In the genomic region with DNA sequence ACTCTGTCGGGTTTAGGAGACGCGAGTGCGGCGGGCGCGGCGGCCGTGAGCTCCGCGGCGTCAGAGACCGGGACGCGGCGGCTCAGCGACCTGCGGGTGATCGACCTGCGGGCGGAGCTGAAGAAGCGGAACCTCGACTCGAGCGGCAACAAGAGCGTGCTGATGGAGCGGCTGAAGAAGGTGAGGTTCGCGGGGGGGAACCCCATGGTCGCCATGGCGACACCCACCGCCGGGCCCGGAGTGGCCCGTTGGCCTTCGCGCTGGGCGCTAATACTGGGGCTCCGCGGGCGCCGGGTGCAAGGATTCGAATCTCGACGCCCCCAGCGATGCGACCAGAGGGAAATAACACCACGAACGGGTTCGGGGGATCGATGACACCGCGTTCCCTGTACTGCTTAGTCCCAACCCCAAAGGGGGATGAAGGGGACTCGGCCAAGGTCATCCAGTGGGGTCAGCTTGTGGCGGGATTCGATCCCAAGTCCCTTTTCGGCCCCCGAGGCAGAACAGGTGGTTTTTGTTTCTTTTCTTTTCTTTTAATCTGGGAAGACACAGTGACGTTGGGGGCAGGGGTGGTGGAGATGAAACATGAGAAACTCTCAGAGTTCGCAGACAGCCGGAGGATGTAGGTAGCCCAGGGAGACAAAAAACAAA, we compare ENCODE assay signal across 8 mouse cellular contexts. TPM values are rescaled to one million over a fixed set of nuclear protein-coding genes. Genes with fewer than 3 reads are reported as not detected.
DNase-seq lines count a peak whose midpoint lies in the region; ATAC-seq and TF ChIP-seq lines count a peak whose summit lies in the region.

No protein-coding gene starts in this region.

- no peak for TF ChIP-seq CTCF in heart, postnatal 0 days (IDR thresholded peaks at IDR 0.05; ENCODE audit: low read depth)

- DNase-seq in adrenal gland, adult 18-20 months (ENCODE audit: low spot score in 2 of 2) = peak; percentile 57 to 61
- no peak for DNase-seq in adrenal gland, adult 8-10 months
- DNase-seq in MN1 (ENCODE audit: low spot score) = peak; percentile 68
- no peak for DNase-seq in heart, postnatal 0 days (ENCODE audit: low spot score)
- DNase-seq in midbrain, embryonic 14.5 days = peak; percentile 68
- DNase-seq in spleen, postnatal 36 days (ENCODE audit: low spot score in 2 of 2) = peak; percentile 54 to 57

- WGBS in embryonic facial prominence, embryonic 13.5 days = under 1% methylated on average over 61 of the region's 61 CpGs
- WGBS in heart, postnatal 0 days = under 1% methylated on average over 61 of the region's 61 CpGs
- under 1% methylated on average over 61 of the region's 61 CpGs for WGBS in limb, embryonic 13.5 days
- under 1% methylated on average over 61 of the region's 61 CpGs for WGBS in midbrain, embryonic 14.5 days

- H3K4me1 ChIP-seq in embryonic facial prominence, embryonic 13.5 days = peaks cover 49% of the 10 kb centered on the region
- peaks cover 21% of the 10 kb centered on the region for H3K4me1 ChIP-seq in heart, postnatal 0 days (ENCODE audit: control insufficient read depth, insufficient read depth)
- peaks cover 54% of the 10 kb centered on the region for H3K4me1 ChIP-seq in limb, embryonic 13.5 days
- peaks cover 37% of the 10 kb centered on the region for H3K4me1 ChIP-seq in midbrain, embryonic 14.5 days (ENCODE audit: control insufficient read depth, insufficient read depth, low read length)

- H3K4me3 ChIP-seq in embryonic facial prominence, embryonic 13.5 days = peak overlapping the region; percentile 90
- peak overlapping the region; percentile 93 for H3K4me3 ChIP-seq in heart, postnatal 0 days (ENCODE audit: low read depth, low read length)
- peak overlapping the region; percentile 92 for H3K4me3 ChIP-seq in limb, embryonic 13.5 days
- peak overlapping the region; percentile 93 for H3K4me3 ChIP-seq in midbrain, embryonic 14.5 days (replicated peaks; ENCODE audit: low read depth, low read length)

- no peak for TF ChIP-seq EP300 in heart, postnatal 0 days (IDR thresholded peaks at IDR 0.05; ENCODE audit: low read depth)

- H3K27me3 ChIP-seq in embryonic facial prominence, embryonic 13.5 days = no peaks in the 10 kb centered on the region
- no peaks in the 10 kb centered on the region for H3K27me3 ChIP-seq in heart, postnatal 0 days (ENCODE audit: control insufficient read depth, insufficient read depth, low read length)
- no peaks in the 10 kb centered on the region for H3K27me3 ChIP-seq in limb, embryonic 13.5 days
- no peaks in the 10 kb centered on the region for H3K27me3 ChIP-seq in midbrain, embryonic 14.5 days (ENCODE audit: control insufficient read depth, insufficient read depth, low read length)

- H3K4me2 ChIP-seq in embryonic facial prominence, embryonic 13.5 days = peak overlapping the region; percentile 71
- H3K4me2 ChIP-seq in heart, postnatal 0 days (ENCODE audit: low read depth, low read length) = peak overlapping the region; percentile 67
- H3K4me2 ChIP-seq in limb, embryonic 13.5 days (replicated peaks) = peak overlapping the region; percentile 86
- peak overlapping the region; percentile 78 for H3K4me2 ChIP-seq in midbrain, embryonic 14.5 days (ENCODE audit: low read length)

- H3K9me3 ChIP-seq in embryonic facial prominence, embryonic 13.5 days = no peaks in the 10 kb centered on the region
- H3K9me3 ChIP-seq in heart, postnatal 0 days (replicated peaks; ENCODE audit: control insufficient read depth, low read length) = no peaks in the 10 kb centered on the region
- no peaks in the 10 kb centered on the region for H3K9me3 ChIP-seq in limb, embryonic 13.5 days
- H3K9me3 ChIP-seq in midbrain, embryonic 14.5 days (ENCODE audit: control insufficient read depth, low read length) = no peaks in the 10 kb centered on the region

- peak overlapping the region; percentile 95 for H3K27ac ChIP-seq in embryonic facial prominence, embryonic 13.5 days
- peak overlapping the region; percentile 95 for H3K27ac ChIP-seq in heart, postnatal 0 days (ENCODE audit: low read depth)
- peak overlapping the region; percentile 90 for H3K27ac ChIP-seq in limb, embryonic 13.5 days
- peak overlapping the region; percentile 91 for H3K27ac ChIP-seq in midbrain, embryonic 14.5 days (replicated peaks; ENCODE audit: low read depth, low read length)

- peaks cover 68% of the 10 kb centered on the region for H3K36me3 ChIP-seq in embryonic facial prominence, embryonic 13.5 days
- peaks cover 66% of the 10 kb centered on the region for H3K36me3 ChIP-seq in heart, postnatal 0 days (replicated peaks; ENCODE audit: control insufficient read depth, insufficient read depth, low read length)
- peaks cover 68% of the 10 kb centered on the region for H3K36me3 ChIP-seq in limb, embryonic 13.5 days
- peaks cover 65% of the 10 kb centered on the region for H3K36me3 ChIP-seq in midbrain, embryonic 14.5 days (ENCODE audit: control insufficient read depth, insufficient read depth, low read length)

- no peak for ATAC-seq in embryonic facial prominence, embryonic 13.5 days (ENCODE audit: insufficient number of reproducible peaks, insufficient read depth, low FRiP score, low TSS enrichment, low read depth)
- no peak for ATAC-seq in heart, postnatal 0 days (ENCODE audit: insufficient read depth, low read depth)
- ATAC-seq in limb, embryonic 13.5 days (ENCODE audit: low FRiP score, low read depth) = peak; percentile 3; the same call in 1 of the 2 replicates
- ATAC-seq in midbrain, embryonic 14.5 days (ENCODE audit: low FRiP score, low TSS enrichment) = peak; percentile 21; the same call in 1 of the 2 replicates

- H3K9ac ChIP-seq in embryonic facial prominence, embryonic 13.5 days = peak overlapping the region; percentile 93
- H3K9ac ChIP-seq in heart, postnatal 0 days (replicated peaks; ENCODE audit: low read depth, low read length) = peak overlapping the region; percentile 91
- H3K9ac ChIP-seq in limb, embryonic 13.5 days = peak overlapping the region; percentile 91
- H3K9ac ChIP-seq in midbrain, embryonic 14.5 days (replicated peaks; ENCODE audit: low read length) = peak overlapping the region; percentile 83

RNA-seq across cellular contexts. Expression of a gene that starts 0.7 kb away (rescaled TPM):
- 100 to 1,000 TPM; 108 to 136 TPM for total RNA-seq in adrenal gland, adult 18-20 months (2021)
- 100 to 1,000 TPM in 3 of 4 experiments, 10 to 100 TPM in 1; 87.8 to 184 (median 132) TPM for total RNA-seq in adrenal gland, adult 8-10 months (2022)
- polyA plus RNA-seq in embryonic facial prominence, embryonic 13.5 days (2015; fragmentation: Nextera tagmentation; extraction: Ambion mirVana) = 119 and 132 TPM in 2 replicates
- total RNA-seq in heart, postnatal 0 days (2014; rRNA removed; ENCODE audit: low replicate concordance) = 15.4 and 39.8 TPM in 2 replicates
- polyA plus RNA-seq in heart, postnatal 0 days (2015; fragmentation: Nextera tagmentation; extraction: Ambion mirVana) = 52.9 and 55.5 TPM in 2 replicates
- 113 and 121 TPM in 2 replicates for polyA plus RNA-seq in limb, embryonic 13.5 days (2015; fragmentation: Nextera tagmentation; extraction: Ambion mirVana)
- polyA plus RNA-seq in midbrain, embryonic 14.5 days (2014; fragmentation: Nextera tagmentation; extraction: Ambion mirVana) = 79.2 and 89.6 TPM in 2 replicates

RNA-seq across cellular contexts. Expression of a gene that starts 0.9 kb away (rescaled TPM):
- total RNA-seq in adrenal gland, adult 18-20 months (2021) = 100 to 1,000 TPM; 117 to 153 TPM
- 100 to 1,000 TPM in 3 of 4 experiments, 10 to 100 TPM in 1; 79.7 to 193 (median 154) TPM for total RNA-seq in adrenal gland, adult 8-10 months (2022)
- 97.6 and 103 TPM in 2 replicates for polyA plus RNA-seq in embryonic facial prominence, embryonic 13.5 days (2015; fragmentation: Nextera tagmentation; extraction: Ambion mirVana)
- total RNA-seq in heart, postnatal 0 days (2014; rRNA removed; ENCODE audit: low replicate concordance) = 16.4 and 63.4 TPM in 2 replicates
- polyA plus RNA-seq in heart, postnatal 0 days (2015; fragmentation: Nextera tagmentation; extraction: Ambion mirVana) = 22.9 and 24.9 TPM in 2 replicates
- 85.2 and 91.4 TPM in 2 replicates for polyA plus RNA-seq in limb, embryonic 13.5 days (2015; fragmentation: Nextera tagmentation; extraction: Ambion mirVana)
- 43.0 and 51.4 TPM in 2 replicates for polyA plus RNA-seq in midbrain, embryonic 14.5 days (2014; fragmentation: Nextera tagmentation; extraction: Ambion mirVana)

RNA-seq across cellular contexts. Expression of a gene that starts 24.3 kb away (rescaled TPM):
- 100 to 1,000 TPM; 360 to 384 TPM for total RNA-seq in adrenal gland, adult 18-20 months (2021)
- total RNA-seq in adrenal gland, adult 8-10 months (2022) = 100 to 1,000 TPM; 245 to 323 (median 277) TPM
- 254 and 258 TPM in 2 replicates for polyA plus RNA-seq in embryonic facial prominence, embryonic 13.5 days (2015; fragmentation: Nextera tagmentation; extraction: Ambion mirVana)
- 199 and 207 TPM in 2 replicates for total RNA-seq in heart, postnatal 0 days (2014; rRNA removed; ENCODE audit: low replicate concordance)
- polyA plus RNA-seq in heart, postnatal 0 days (2015; fragmentation: Nextera tagmentation; extraction: Ambion mirVana) = 527 and 554 TPM in 2 replicates
- 226 and 230 TPM in 2 replicates for polyA plus RNA-seq in limb, embryonic 13.5 days (2015; fragmentation: Nextera tagmentation; extraction: Ambion mirVana)
- polyA plus RNA-seq in midbrain, embryonic 14.5 days (2014; fragmentation: Nextera tagmentation; extraction: Ambion mirVana) = 192 and 195 TPM in 2 replicates

RNA-seq across cellular contexts. Expression of a gene that starts 27.9 kb away (rescaled TPM):
- 100 to 1,000 TPM; 765 to 908 TPM for total RNA-seq in adrenal gland, adult 18-20 months (2021)
- 100 to 1,000 TPM; 674 to 792 (median 703) TPM for total RNA-seq in adrenal gland, adult 8-10 months (2022)
- polyA plus RNA-seq in embryonic facial prominence, embryonic 13.5 days (2015; fragmentation: Nextera tagmentation; extraction: Ambion mirVana) = 1,916 and 1,978 TPM in 2 replicates
- total RNA-seq in heart, postnatal 0 days (2014; rRNA removed; ENCODE audit: low replicate concordance) = 1,192 and 2,008 TPM in 2 replicates
- 1,600 and 1,704 TPM in 2 replicates for polyA plus RNA-seq in heart, postnatal 0 days (2015; fragmentation: Nextera tagmentation; extraction: Ambion mirVana)
- 1,714 and 1,755 TPM in 2 replicates for polyA plus RNA-seq in limb, embryonic 13.5 days (2015; fragmentation: Nextera tagmentation; extraction: Ambion mirVana)
- polyA plus RNA-seq in midbrain, embryonic 14.5 days (2014; fragmentation: Nextera tagmentation; extraction: Ambion mirVana) = 1,168 and 1,300 TPM in 2 replicates

RNA-seq across cellular contexts. Expression of a gene that starts 31.1 kb away (rescaled TPM):
- total RNA-seq in adrenal gland, adult 18-20 months (2021) = 1 to 10 TPM in 1 of 2 experiments, under 1 TPM in 1; 0.86 to 1.0 TPM
- total RNA-seq in adrenal gland, adult 8-10 months (2022) = 1 to 10 TPM in 2 of 4 experiments, under 1 TPM in 2; 0.73 to 2.1 (median 1.1) TPM
- polyA plus RNA-seq in embryonic facial prominence, embryonic 13.5 days (2015; fragmentation: Nextera tagmentation; extraction: Ambion mirVana) = 3.9 and 5.4 TPM in 2 replicates
- total RNA-seq in heart, postnatal 0 days (2014; rRNA removed; ENCODE audit: low replicate concordance) = not detected in 2 replicates
- 0.08 and 0.30 TPM in 2 replicates for polyA plus RNA-seq in heart, postnatal 0 days (2015; fragmentation: Nextera tagmentation; extraction: Ambion mirVana)
- polyA plus RNA-seq in limb, embryonic 13.5 days (2015; fragmentation: Nextera tagmentation; extraction: Ambion mirVana) = 2.5 and 2.6 TPM in 2 replicates
- polyA plus RNA-seq in midbrain, embryonic 14.5 days (2014; fragmentation: Nextera tagmentation; extraction: Ambion mirVana) = 0.95 and 1.2 TPM in 2 replicates

Comparison
In these comparisons a context has a peak if more than half of its experiments do, and no peak if none do; other contexts are left out.
1. DNase-seq: peak in adrenal gland, adult 18-20 months (2 of 2), MN1 (single experiment), midbrain, embryonic 14.5 days (single experiment) and spleen, postnatal 36 days (2 of 2); none in adrenal gland, adult 8-10 months (single experiment) and heart, postnatal 0 days (single experiment).
2. ATAC-seq: peak in limb, embryonic 13.5 days (single experiment) and midbrain, embryonic 14.5 days (single experiment); none in embryonic facial prominence, embryonic 13.5 days (single experiment) and heart, postnatal 0 days (single experiment).
3. Peak in every context shown above with its lines, with median percentiles within 50 percentile points of each other: H3K27ac ChIP-seq, H3K4me2 ChIP-seq, H3K4me3 ChIP-seq and H3K9ac ChIP-seq.